Mouse (Mus musculus): ENCODE data around the gene Ncapg2.

- TF ChIP-seq CTCF (conservative IDR thresholded peaks at IDR 0.05; ENCODE audit: low read length) (no peak), NANOG (IDR thresholded peaks at IDR 0.05; ENCODE audit: borderline replicate concordance, low read length) (no peak), POU5F1 (IDR thresholded peaks at IDR 0.05; ENCODE audit: borderline replicate concordance, low read length) (no peak)
Measured at GRCm38 (mm10) chr12:116481921-116482320, 76.7 kb downstream of the Ncapg2 start.
